Mouse (Mus musculus) MEL (cell line): ENCODE measurements at regions not wholly inside any gene's neighbourhood (a gene's known extent, or its start where the extent isn't known, plus 50 kb on each side); places are given as distances from the start of the nearest gene placed in this dataset.

Source experiments
- MAFK ChIP-seq: IDR thresholded peaks from 2 replicates; pipeline ENCODE4 v1.6.1; 2011; ENCODE audit warnings: low read depth, mild to moderate bottlenecking, low read length, improper control_type of control experiment, borderline replicate concordance
- POLR2A ChIP-seq, 2 experiments: IDR thresholded peaks; 2 replicates each; pipeline ENCODE4 v1.6.1; 2011 to 2012; ENCODE audit warnings: low read length in 2 of 2, mild to moderate bottlenecking in 2 of 2, control low read depth in 1 of 2, improper control_type of control experiment in 1 of 2, low read depth in 1 of 2, moderate library complexity in 1 of 2; ENCODE audit not compliant: control insufficient read depth in 1 of 2, insufficient read depth in 1 of 2, poor library complexity in 1 of 2
- ZC3H11A ChIP-seq: IDR thresholded peaks from 2 replicates; pipeline ENCODE4 v1.6.1; 2012; ENCODE audit warnings: low read depth, mild to moderate bottlenecking, inconsistent platforms, low read length, improper control_type of control experiment

- no peak for TF ChIP-seq MAFK
- no peak for TF ChIP-seq POLR2A (IDR thresholded peaks at IDR 0.05; ENCODE audit: control insufficient read depth in 1 of 2, insufficient read depth in 1 of 2, low read depth in 1 of 2, low read length in 2 of 2, poor library complexity in 1 of 2)
- no peak for TF ChIP-seq ZC3H11A
These were observed 59.9 kb upstream of the Cdh11 start for GRCm38 (mm10) chr8:102845362-102845761.
